Mouse (Mus musculus): ENCODE measurements at regions not wholly inside any gene's neighbourhood (a gene's known extent, or its start where the extent isn't known, plus 50 kb on each side); places are given as distances from the start of the nearest gene placed in this dataset.

- H3K4me1 ChIP-seq, result no peaks in the 10 kb centered on the region
- no peak overlapping the region for H3K27ac ChIP-seq (replicated peaks)
- WGBS, result 100% methylated on average over 1 of the region's 1 CpGs
- H3K4me2 ChIP-seq (replicated peaks), result no peak overlapping the region
- no peak overlapping the region for H3K9ac ChIP-seq (replicated peaks)
- H3K27me3 ChIP-seq, result no peaks in the 10 kb centered on the region
- H3K4me3 ChIP-seq, result no peak overlapping the region
- no peaks in the 10 kb centered on the region for H3K9me3 ChIP-seq
- no peaks in the 10 kb centered on the region for H3K36me3 ChIP-seq
- ATAC-seq (ENCODE audit: low FRiP score, low read depth), result no peak
Observed at GRCm38 (mm10) chr4:50106557-50106956, 261.0 kb upstream of the Grin3a start.

GRCm38 (mm10) chr4:50087860-50088259 is 242.3 kb upstream of the Grin3a start:
- no peak overlapping the region for H3K27ac ChIP-seq (replicated peaks)
- no peaks in the 10 kb centered on the region for H3K9me3 ChIP-seq
- no peaks in the 10 kb centered on the region for H3K4me1 ChIP-seq
- no peak overlapping the region for H3K9ac ChIP-seq (replicated peaks)
- no peak for ATAC-seq (ENCODE audit: low FRiP score, low read depth)
- no peaks in the 10 kb centered on the region for H3K27me3 ChIP-seq
- H3K4me3 ChIP-seq, result no peak overlapping the region
- no peak overlapping the region for H3K4me2 ChIP-seq (replicated peaks)
- H3K36me3 ChIP-seq, result no peaks in the 10 kb centered on the region

- no peak for ATAC-seq (ENCODE audit: low FRiP score, low read depth)
- H3K4me3 ChIP-seq, result no peak overlapping the region
- H3K9ac ChIP-seq (replicated peaks), result no peak overlapping the region
- H3K27ac ChIP-seq (replicated peaks), result no peak overlapping the region
- H3K4me1 ChIP-seq, result no peaks in the 10 kb centered on the region
- H3K36me3 ChIP-seq, result no peaks in the 10 kb centered on the region
- H3K9me3 ChIP-seq, result no peaks in the 10 kb centered on the region
- 70% methylated on average over 2 of the region's 2 CpGs for WGBS
- no peak overlapping the region for H3K4me2 ChIP-seq (replicated peaks)
- no peaks in the 10 kb centered on the region for H3K27me3 ChIP-seq
Observed at GRCm38 (mm10) chr4:50086676-50087075, 241.1 kb upstream of the Grin3a start.

- no peak for ATAC-seq (ENCODE audit: low FRiP score, low read depth)
- 56% methylated on average over 2 of the region's 2 CpGs for WGBS
Observed at GRCm38 (mm10) chr4:50055519-50055918, 210.0 kb upstream of the Grin3a start.

GRCm38 (mm10) chr4:50041476-50041875 is 195.9 kb upstream of the Grin3a start:
- ATAC-seq (ENCODE audit: low FRiP score, low read depth), result no peak
- no peaks in the 10 kb centered on the region for H3K9me3 ChIP-seq
- H3K9ac ChIP-seq (replicated peaks), result no peak overlapping the region
- no peaks in the 10 kb centered on the region for H3K4me1 ChIP-seq
- no peak overlapping the region for H3K27ac ChIP-seq (replicated peaks)
- no peak overlapping the region for H3K4me2 ChIP-seq (replicated peaks)
- no peak overlapping the region for H3K4me3 ChIP-seq
- no peaks in the 10 kb centered on the region for H3K27me3 ChIP-seq
- H3K36me3 ChIP-seq, result no peaks in the 10 kb centered on the region

More at GRCm38 (mm10) chr4:50055519-50055918, 210.0 kb upstream of the Grin3a start:
- no peaks in the 10 kb centered on the region for H3K27me3 ChIP-seq
- no peak overlapping the region for H3K4me3 ChIP-seq
- H3K9ac ChIP-seq (replicated peaks), result no peak overlapping the region
- no peak overlapping the region for H3K27ac ChIP-seq (replicated peaks)
- H3K4me1 ChIP-seq, result no peaks in the 10 kb centered on the region
- no peaks in the 10 kb centered on the region for H3K9me3 ChIP-seq
- H3K36me3 ChIP-seq, result no peaks in the 10 kb centered on the region
- H3K4me2 ChIP-seq (replicated peaks), result no peak overlapping the region

GRCm38 (mm10) chr4:50036079-50036478 is 190.5 kb upstream of the Grin3a start:
- Histone ChIP-seq H3K4me2 (replicated peaks) (no peak overlapping the region), H3K4me3 (no peak overlapping the region), H3K27me3 (no peaks in the 10 kb centered on the region), H3K9ac (replicated peaks) (no peak overlapping the region), H3K36me3 (no peaks in the 10 kb centered on the region), H3K4me1 (no peaks in the 10 kb centered on the region), H3K9me3 (no peaks in the 10 kb centered on the region), H3K27ac (replicated peaks) (no peak overlapping the region)
- WGBS, result 65% methylated on average over 6 of the region's 6 CpGs
- ATAC-seq (ENCODE audit: low FRiP score, low read depth), result no peak

GRCm38 (mm10) chr4:50025356-50025755 is 179.8 kb upstream of the Grin3a start:
- ATAC-seq (ENCODE audit: low FRiP score, low read depth), result no peak
- Histone ChIP-seq H3K4me1 (no peaks in the 10 kb centered on the region), H3K9ac (replicated peaks) (no peak overlapping the region), H3K9me3 (no peaks in the 10 kb centered on the region), H3K27me3 (no peaks in the 10 kb centered on the region), H3K4me2 (replicated peaks) (no peak overlapping the region), H3K36me3 (no peaks in the 10 kb centered on the region), H3K4me3 (no peak overlapping the region), H3K27ac (replicated peaks) (no peak overlapping the region)
- WGBS, result 63% methylated on average over 6 of the region's 6 CpGs
